Mouse (Mus musculus): ENCODE data around the gene Ptgis. TPM values are rescaled to one million over a fixed set of nuclear protein-coding genes. Genes with fewer than 3 reads are reported as not detected.

Ptgis gene
- polyA plus RNA-seq, 1 experiment from 2014 or later = 9.1 TPM

Other genes starting within 250 kb of the Ptgis start
- 115 and 130 TPM in 2 replicates for gene Stau1, start 244.3 kb downstream of the Ptgis start, polyA plus RNA-seq (2016; fragmentation: Nextera tagmentation; extraction: Ambion mirVana)
- gene Ddx27, start 225.4 kb downstream of the Ptgis start, polyA plus RNA-seq (2016; fragmentation: Nextera tagmentation; extraction: Ambion mirVana) = 42.0 and 50.1 TPM in 2 replicates
- gene Znfx1, start 177.6 kb downstream of the Ptgis start, polyA plus RNA-seq (2016; fragmentation: Nextera tagmentation; extraction: Ambion mirVana) = 9.4 and 9.7 TPM in 2 replicates
- gene Kcnb1, start 50.4 kb downstream of the Ptgis start, polyA plus RNA-seq (2016; fragmentation: Nextera tagmentation; extraction: Ambion mirVana) = 1.4 and 1.6 TPM in 2 replicates
- gene B4galt5, start 108.6 kb upstream of the Ptgis start, polyA plus RNA-seq (2016; fragmentation: Nextera tagmentation; extraction: Ambion mirVana) = 19.3 and 20.2 TPM in 2 replicates
- 24.2 and 24.3 TPM in 2 replicates for gene Slc9a8, start 181.1 kb upstream of the Ptgis start, polyA plus RNA-seq (2016; fragmentation: Nextera tagmentation; extraction: Ambion mirVana)